Mouse (Mus musculus) brain, adult 2 months (tissue): ENCODE data around the gene Otos.
A peak's percentile ranks its signal among the peaks of the same experiment; 100 is the strongest.

Experiments
- DNase-seq: peaks from one replicate; pipeline ENCODE4 v3.0.0; 2011; ENCODE audit warnings: low read depth, low spot score

Gene Otos

GRCm38 (mm10) chr1:92611008-92611407, 37.6 kb downstream of the Otos start:
- DNase-seq, result peak; percentile 67

GRCm38 (mm10) chr1:92607711-92608110, 40.9 kb downstream of the Otos start:
- no peak for DNase-seq

DNA sequence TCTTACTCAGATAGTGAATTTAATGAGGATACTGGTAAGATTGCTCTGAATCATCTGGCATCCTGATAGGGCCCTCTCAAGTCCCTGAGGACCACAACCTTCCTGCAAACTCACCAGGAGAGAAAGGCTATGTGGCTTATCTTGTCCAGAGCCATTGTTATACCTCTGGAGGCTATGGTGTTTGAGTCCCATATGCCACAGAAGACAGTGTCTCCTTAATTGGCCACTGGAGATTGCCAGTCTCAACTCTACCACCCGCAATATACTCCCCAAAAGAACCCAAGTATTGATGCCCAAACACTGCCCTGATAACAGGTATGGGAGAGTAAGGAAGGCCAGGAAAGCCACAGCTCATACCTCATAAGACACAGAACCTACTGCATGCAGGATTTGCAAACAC, 43.2 kb downstream of the Otos start, which contains the start of gene Olfr1410:
TSS of gene Olfr1410 (plus strand) at position 301 of the 400 bp plus-strand sequence.
- no peak for DNase-seq

- no peak for DNase-seq
Measured at GRCm38 (mm10) chr1:92596019-92596418, 52.6 kb downstream of the Otos start.
